Comparison of ENCODE assay signal across 8 mouse cellular contexts in genomic region chr10:21158111-21158917, GRCm38 (mm10). TPM values are rescaled to one million over a fixed set of nuclear protein-coding genes. Genes with fewer than 3 reads are reported as not detected.
A peak's percentile ranks its signal among the peaks of the same experiment; 100 is the strongest.
DNase-seq lines count a peak whose midpoint lies in the region; ATAC-seq and TF ChIP-seq lines count a peak whose summit lies in the region.

No protein-coding gene starts in this region.

- H3K4me2 ChIP-seq in CH12.LX (ENCODE audit: insufficient read depth, low read depth, poor library complexity, severe bottlenecking): peak overlapping the region; percentile 85
- peak overlapping the region; percentile 100 for H3K4me2 ChIP-seq in forebrain, embryonic 15.5 days (replicated peaks)
- H3K4me2 ChIP-seq in intestine, embryonic 16.5 days (ENCODE audit: low read depth, low read length): peak overlapping the region; percentile 99
- peak overlapping the region; percentile 99 for H3K4me2 ChIP-seq in lung, embryonic 14.5 days

- peaks cover 4 to 54% of the 10 kb centered on the region in 2 experiments for H3K4me1 ChIP-seq in CH12.LX (ENCODE audit: control insufficient read depth in 1 of 2, insufficient read depth in 2 of 2)
- H3K4me1 ChIP-seq in forebrain, embryonic 15.5 days: peaks cover 25% of the 10 kb centered on the region
- H3K4me1 ChIP-seq in intestine, embryonic 16.5 days (ENCODE audit: control insufficient read depth, insufficient read depth, low read length): peaks cover 10% of the 10 kb centered on the region
- 0 out of 2 replicates have a peak, but pooled peaks cover 2% of the 10 kb centered on the region for H3K4me1 ChIP-seq in lung, embryonic 14.5 days (ENCODE audit: insufficient read depth)

- H3K4me3 ChIP-seq in CH12.LX (replicated peaks in 1 of 3; ENCODE audit: low read depth in 2 of 3, low read length in 2 of 3, poor library complexity in 1 of 3): peak overlapping the region; percentile 66 to 83 (median 80)
- peak overlapping the region; percentile 89 for H3K4me3 ChIP-seq in forebrain, embryonic 15.5 days
- H3K4me3 ChIP-seq in intestine, embryonic 16.5 days (ENCODE audit: low read length): peak overlapping the region; percentile 78
- H3K4me3 ChIP-seq in lung, embryonic 14.5 days (ENCODE audit: low read depth, low read length): peak overlapping the region; percentile 62

- dilution Hi-C loops in CH12.LX (cut with MboI; ENCODE audit: extremely low pct_ligation_motif_present, extremely low pct_unique_long_range_greater_than_20kb, low sequenced_read_pairs): no loop called here

- no peak for ATAC-seq in forebrain, embryonic 15.5 days (replicated peaks)
- peak; percentile 16; the same call in 1 of the 2 replicates for ATAC-seq in intestine, embryonic 16.5 days
- no peak for ATAC-seq in lung, embryonic 14.5 days (ENCODE audit: insufficient read depth)

- peak overlapping the region; percentile 77 for H3K9ac ChIP-seq in CH12.LX (ENCODE audit: insufficient read depth, low read depth)
- H3K9ac ChIP-seq in forebrain, embryonic 15.5 days (replicated peaks): peak overlapping the region; percentile 82
- peak overlapping the region; percentile 81; the same call in 1 of the 2 replicates for H3K9ac ChIP-seq in intestine, embryonic 16.5 days (ENCODE audit: low read depth, low read length)
- H3K9ac ChIP-seq in lung, embryonic 14.5 days: peak overlapping the region; percentile 46; the same call in 1 of the 2 replicates

- H3K36me3 ChIP-seq in CH12.LX (replicated peaks in 1 of 2; ENCODE audit: control insufficient read depth in 1 of 2, insufficient read depth in 1 of 2, low read length in 1 of 2): peaks cover 7 to 24% of the 10 kb centered on the region in 2 experiments
- H3K36me3 ChIP-seq in forebrain, embryonic 15.5 days: no peaks in the 10 kb centered on the region
- H3K36me3 ChIP-seq in intestine, embryonic 16.5 days (ENCODE audit: control insufficient read depth, insufficient read depth, low read length): no peaks in the 10 kb centered on the region
- no peaks in the 10 kb centered on the region for H3K36me3 ChIP-seq in lung, embryonic 14.5 days (ENCODE audit: insufficient read depth)

- H3K9me3 ChIP-seq in CH12.LX (replicated peaks; ENCODE audit: low read length): no peaks in the 10 kb centered on the region
- no peaks in the 10 kb centered on the region for H3K9me3 ChIP-seq in forebrain, embryonic 15.5 days
- no peaks in the 10 kb centered on the region for H3K9me3 ChIP-seq in intestine, embryonic 16.5 days (ENCODE audit: control insufficient read depth, low read length)
- no peaks in the 10 kb centered on the region for H3K9me3 ChIP-seq in lung, embryonic 14.5 days (ENCODE audit: low read depth, low read length)

- no peaks in the 10 kb centered on the region for H3K27me3 ChIP-seq in CH12.LX (replicated peaks)
- H3K27me3 ChIP-seq in forebrain, embryonic 15.5 days: peaks cover 24% of the 10 kb centered on the region
- H3K27me3 ChIP-seq in intestine, embryonic 16.5 days (replicated peaks; ENCODE audit: control insufficient read depth, insufficient read depth, low read length): peaks cover 12% of the 10 kb centered on the region; the same call in 1 of the 2 replicates
- peaks cover 42% of the 10 kb centered on the region for H3K27me3 ChIP-seq in lung, embryonic 14.5 days (ENCODE audit: insufficient read depth, low read length)

- H3K27ac ChIP-seq in CH12.LX (ENCODE audit: insufficient read depth, low read depth): peak overlapping the region; percentile 80
- H3K27ac ChIP-seq in forebrain, embryonic 15.5 days (replicated peaks): no peak overlapping the region
- peak overlapping the region; percentile 57; the same call in 1 of the 2 replicates for H3K27ac ChIP-seq in intestine, embryonic 16.5 days (ENCODE audit: low read length)
- H3K27ac ChIP-seq in lung, embryonic 14.5 days (ENCODE audit: low read depth): no peak overlapping the region

- 3% methylated on average over 19 of the region's 19 CpGs for WGBS in forebrain, embryonic 15.5 days
- 5% methylated on average over 19 of the region's 19 CpGs for WGBS in intestine, embryonic 16.5 days
- 4% methylated on average over 19 of the region's 19 CpGs for WGBS in lung, embryonic 14.5 days

- in situ Hi-C loops in CH12.LX (cut with MboI; ENCODE audit: low pct_ligation_motif_present, low pct_unique_long_range_greater_than_20kb, low sequenced_read_pairs): no loop called here

- TF ChIP-seq RAD21 in CH12.LX (IDR thresholded peaks at IDR 0.05; ENCODE audit: low read depth, low read length): peak; percentile 80

- peak; percentile 88 for DNase-seq in 416B (ENCODE audit: low read depth)
- DNase-seq in CH12.LX (ENCODE audit: extremely low read depth): peak; percentile 81
- peak; percentile 9 for DNase-seq in cerebellum, adult 11-12 months
- peak; percentile 75 for DNase-seq in lung, embryonic 14.5 days
- peak; percentile 85 for DNase-seq in retina, embryonic 14.5 days (ENCODE audit: low spot score)
- DNase-seq in adipocyte (ENCODE audit: low spot score): no peak

- no peak for TF ChIP-seq POLR2A in CH12.LX (IDR thresholded peaks at IDR 0.05; ENCODE audit: low read depth, low read length)

- peaks cover 15% of the 10 kb centered on the region for H3K79me2 ChIP-seq in CH12.LX (replicated peaks; ENCODE audit: control insufficient read depth, extremely low read depth, insufficient read depth, poor library complexity, severe bottlenecking)

- TF ChIP-seq CTCF in CH12.LX (conservative IDR thresholded peaks at IDR 0.05 in 1 of 2, IDR thresholded peaks at IDR 0.05 in 1 of 2; ENCODE audit: low read depth in 2 of 2, low read length in 2 of 2): peak; percentile 62 to 85
- TF ChIP-seq CTCF in lung, embryonic 14.5 days (IDR thresholded peaks at IDR 0.05; ENCODE audit: low read depth): peak; percentile 62

- 0 out of 2 replicates have a peak, but pooled peaks have one; percentile 34 for TF ChIP-seq EP300 in CH12.LX (IDR thresholded peaks at IDR 0.05; ENCODE audit: low read length)

TF ChIP-seq in CH12.LX, 34 proteins besides CTCF, POLR2A, EP300 and RAD21:
- TF ChIP-seq MAX (IDR thresholded peaks at IDR 0.05; ENCODE audit: low read length): peak; percentile 51; the same call in 1 of the 2 replicates
- TF ChIP-seq TCF12 (IDR thresholded peaks at IDR 0.05; ENCODE audit: low read depth, low read length): 0 out of 2 replicates have a peak, but pooled peaks have one; percentile 33
- 0 out of 2 replicates have a peak, but pooled peaks have one; percentile 51 for TF ChIP-seq MAZ (IDR thresholded peaks at IDR 0.05; ENCODE audit: low read depth, low read length)
- TF ChIP-seq IRF4 (IDR thresholded peaks at IDR 0.05; ENCODE audit: low read depth, low read length): peak; percentile 59
- TF ChIP-seq ZNF384 (IDR thresholded peaks at IDR 0.05; ENCODE audit: low read depth, low read length): no peak
- peak; percentile 89 for TF ChIP-seq SMC3 (IDR thresholded peaks at IDR 0.05; ENCODE audit: low read depth, low read length)
- TF ChIP-seq SIN3A (IDR thresholded peaks at IDR 0.05; ENCODE audit: low read length): peak; percentile 77
- no peak for TF ChIP-seq ZMIZ1 (IDR thresholded peaks at IDR 0.05; ENCODE audit: low read depth, low read length)
- TF ChIP-seq CHD1 (IDR thresholded peaks at IDR 0.05; ENCODE audit: low read depth, low read length): 0 out of 2 replicates have a peak, but pooled peaks have one; percentile 29
- 0 out of 2 replicates have a peak, but pooled peaks have one; percentile 30 for TF ChIP-seq ZC3H11A (IDR thresholded peaks at IDR 0.05; ENCODE audit: low read depth, low read length)
- TF ChIP-seq BHLHE40 (IDR thresholded peaks at IDR 0.05; ENCODE audit: low read depth, low read length): peak; percentile 44; the same call in 1 of the 2 replicates

RNA-seq across cellular contexts. Expression of gene Myb, which starts 2.5 kb away (rescaled TPM):
- total RNA-seq in CH12.LX (2012; rRNA removed) (11.1 and 16.5 TPM in 2 replicates), CH12.LX (2014; rRNA removed) (19.1 and 21.1 TPM in 2 replicates)
- 18.5 and 24.0 TPM in 2 replicates for polyA plus RNA-seq in CH12.LX (2012; ENCODE audit: insufficient read length, low read depth)
- polyA plus RNA-seq in forebrain, embryonic 15.5 days (2015; fragmentation: Nextera tagmentation; extraction: Ambion mirVana): 3.0 and 3.2 TPM in 2 replicates
- 4.4 and 5.2 TPM in 2 replicates for polyA plus RNA-seq in intestine, embryonic 16.5 days (2015; fragmentation: Nextera tagmentation; extraction: Ambion mirVana)
- 4.0 and 4.1 TPM in 2 replicates for polyA plus RNA-seq in lung, embryonic 14.5 days (2014; fragmentation: Nextera tagmentation; extraction: Ambion mirVana)

Comparison
In these comparisons a context has a peak if more than half of its experiments do, and no peak if none do; other contexts are left out.
1. H3K27ac ChIP-seq: peak in CH12.LX (single experiment) and intestine, embryonic 16.5 days (single experiment); none in forebrain, embryonic 15.5 days (single experiment) and lung, embryonic 14.5 days (single experiment).
2. Peak in every context shown above with its lines, with median percentiles within 50 percentile points of each other: H3K4me2 ChIP-seq, H3K4me3 ChIP-seq and H3K9ac ChIP-seq.